Comparison of ENCODE assay signal across 8 mouse cellular contexts in genomic region chr12:54187812-54188600, GRCm38 (mm10). TPM values are rescaled to one million over a fixed set of nuclear protein-coding genes. Genes with fewer than 3 reads are reported as not detected.
A peak's percentile ranks its signal among the peaks of the same experiment; 100 is the strongest.
DNase-seq lines count a peak whose midpoint lies in the region; ATAC-seq and TF ChIP-seq lines count a peak whose summit lies in the region.

No protein-coding gene starts in this region.

- H3K4me2 ChIP-seq in intestine, embryonic 16.5 days (ENCODE audit: low read depth, low read length), result 0 out of 2 replicates have a peak overlapping the region, but pooled peaks have one; percentile 3
- no peak overlapping the region for H3K4me2 ChIP-seq in lung, postnatal 0 days (replicated peaks; ENCODE audit: low read depth, low read length)

- peak; percentile 33; the same call in 1 of the 2 replicates for TF ChIP-seq EP300 in lung, postnatal 0 days (IDR thresholded peaks at IDR 0.05)

- H3K9me3 ChIP-seq in intestine, embryonic 16.5 days (ENCODE audit: control insufficient read depth, low read length), result no peaks in the 10 kb centered on the region
- H3K9me3 ChIP-seq in lung, postnatal 0 days (ENCODE audit: low read length), result no peaks in the 10 kb centered on the region

- H3K4me1 ChIP-seq in intestine, embryonic 16.5 days (ENCODE audit: control insufficient read depth, insufficient read depth, low read length), result peaks cover 50% of the 10 kb centered on the region
- H3K4me1 ChIP-seq in lung, postnatal 0 days (ENCODE audit: insufficient read depth, low read depth, low read length), result peaks cover 30% of the 10 kb centered on the region

- peak overlapping the region; percentile 31; the same call in 1 of the 2 replicates for H3K9ac ChIP-seq in intestine, embryonic 16.5 days (ENCODE audit: low read depth, low read length)
- no peak overlapping the region for H3K9ac ChIP-seq in lung, postnatal 0 days (replicated peaks; ENCODE audit: low read depth)

- H3K36me3 ChIP-seq in intestine, embryonic 16.5 days (ENCODE audit: control insufficient read depth, insufficient read depth, low read length), result peaks cover 3% of the 10 kb centered on the region
- H3K36me3 ChIP-seq in lung, postnatal 0 days (ENCODE audit: insufficient read depth, low read length), result no peaks in the 10 kb centered on the region

- H3K27ac ChIP-seq in intestine, embryonic 16.5 days (ENCODE audit: low read length), result peak overlapping the region; percentile 78
- H3K27ac ChIP-seq in lung, postnatal 0 days (ENCODE audit: low read length), result no peak overlapping the region

- peak; percentile 57 for DNase-seq in adrenal gland, adult 2 months
- no peak for DNase-seq in adrenal gland, adult 18-20 months (ENCODE audit: low spot score in 2 of 2)
- DNase-seq in lung, postnatal 0 days (ENCODE audit: low spot score), result peak; percentile 65
- no peak for DNase-seq in layer of hippocampus, adult 8-10 months (ENCODE audit: low spot score in 2 of 2)
- no peak for DNase-seq in spleen, adult 12 weeks (ENCODE audit: low spot score)
- no peak for DNase-seq in layer of hippocampus, adult 11-12 months (ENCODE audit: low spot score)

- WGBS in intestine, embryonic 16.5 days, result 53% methylated on average over 17 of the region's 17 CpGs
- WGBS in lung, postnatal 0 days, result 37% methylated on average over 17 of the region's 17 CpGs

- ATAC-seq in common myeloid progenitor, adult 5-6 weeks (replicated peaks; ENCODE audit: low read depth, poor library complexity, severe bottlenecking), result peak; percentile 49
- no peak for ATAC-seq in intestine, embryonic 16.5 days
- peak; percentile 24 for ATAC-seq in lung, postnatal 0 days

- no peaks in the 10 kb centered on the region for H3K27me3 ChIP-seq in intestine, embryonic 16.5 days (replicated peaks; ENCODE audit: control insufficient read depth, insufficient read depth, low read length)
- H3K27me3 ChIP-seq in lung, postnatal 0 days (replicated peaks; ENCODE audit: insufficient read depth, low read length), result no peaks in the 10 kb centered on the region

- TF ChIP-seq CTCF in lung, postnatal 0 days (IDR thresholded peaks at IDR 0.05), result no peak

- H3K4me3 ChIP-seq in intestine, embryonic 16.5 days (ENCODE audit: low read length), result no peak overlapping the region
- no peak overlapping the region for H3K4me3 ChIP-seq in lung, postnatal 0 days (ENCODE audit: low read depth, low read length)

RNA-seq across cellular contexts. Expression of gene Egln3, which starts 15.7 kb away (rescaled TPM):
- total RNA-seq in adrenal gland, adult 2 months (2021), result 1 to 10 TPM; 5.2 to 7.9 TPM
- polyA plus RNA-seq in adrenal gland, adult 2 months (2012; rRNA removed), result 2.1 and 4.9 TPM in 2 replicates
- 10 to 100 TPM in 1 of 2 experiments, 1 to 10 TPM in 1; 7.8 to 11.4 TPM for total RNA-seq in adrenal gland, adult 18-20 months (2021)
- 18.4 and 30.1 TPM in 2 replicates for total RNA-seq in common myeloid progenitor, adult 5-6 weeks (2017)
- 69.4 and 73.6 TPM in 2 replicates for polyA plus RNA-seq in intestine, embryonic 16.5 days (2015; fragmentation: Nextera tagmentation; extraction: Ambion mirVana)
- polyA plus RNA-seq in lung, postnatal 0 days (2015; fragmentation: Nextera tagmentation; extraction: Ambion mirVana), result 5.2 and 5.4 TPM in 2 replicates
- 1 to 10 TPM; 4.4 to 7.1 (median 5.3) TPM for total RNA-seq in layer of hippocampus, adult 8-10 months (2022)

Comparison
In these comparisons a context has a peak if more than half of its experiments do, and no peak if none do; other contexts are left out.
1. DNase-seq: peak in adrenal gland, adult 2 months (single experiment) and lung, postnatal 0 days (single experiment); none in adrenal gland, adult 18-20 months (0 of 2), layer of hippocampus, adult 8-10 months (0 of 2), spleen, adult 12 weeks (single experiment) and layer of hippocampus, adult 11-12 months (single experiment).